Mouse (Mus musculus): ENCODE results near the gene Pycr2. TPM values are rescaled to one million over a fixed set of nuclear protein-coding genes. Genes with fewer than 3 reads are reported as not detected.

Pycr2 gene
- polyA plus RNA-seq (2012; ENCODE audit: low replicate concordance) = 61.5 and 129 TPM in 2 replicates

DNA sequence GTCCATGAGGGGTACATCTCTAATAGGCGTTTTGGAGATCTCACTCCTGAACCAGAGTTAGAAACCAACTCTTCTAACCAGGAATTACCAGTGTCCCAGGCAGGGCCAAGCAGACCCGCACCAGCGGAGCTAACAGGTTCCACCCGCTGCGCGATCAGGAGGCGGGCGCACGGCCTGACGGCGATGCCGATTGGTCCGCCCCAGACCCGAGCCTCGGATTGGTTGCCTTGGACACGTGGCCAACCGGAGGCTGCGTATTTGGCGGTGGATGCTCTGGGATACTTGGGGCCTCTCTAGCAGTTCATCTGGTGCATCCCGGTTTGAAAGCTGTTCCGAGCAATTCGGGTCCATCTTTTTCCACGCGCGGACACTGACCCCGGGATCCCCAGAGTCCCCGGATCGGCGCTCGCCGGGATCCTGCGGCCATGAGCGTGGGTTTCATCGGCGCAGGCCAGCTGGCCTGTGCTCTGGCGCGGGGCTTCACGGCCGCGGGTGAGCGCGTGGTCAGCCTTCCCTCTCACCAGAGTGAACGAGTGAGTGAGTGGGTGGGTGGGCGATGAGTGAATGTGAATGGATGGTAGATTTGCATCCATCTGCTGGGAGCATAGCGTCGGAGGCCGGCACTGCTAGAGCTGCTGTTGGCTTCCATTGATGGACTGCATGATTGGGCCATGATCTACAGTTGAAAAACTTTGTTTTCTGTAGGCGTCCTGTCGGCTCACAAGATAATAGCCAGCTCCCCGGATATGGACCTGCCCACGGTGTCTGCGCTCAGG is at the start of gene Pycr2:
Gene Pycr2 (plus strand): TSS at position 255 of the 776 bp plus-strand sequence.

DNA sequence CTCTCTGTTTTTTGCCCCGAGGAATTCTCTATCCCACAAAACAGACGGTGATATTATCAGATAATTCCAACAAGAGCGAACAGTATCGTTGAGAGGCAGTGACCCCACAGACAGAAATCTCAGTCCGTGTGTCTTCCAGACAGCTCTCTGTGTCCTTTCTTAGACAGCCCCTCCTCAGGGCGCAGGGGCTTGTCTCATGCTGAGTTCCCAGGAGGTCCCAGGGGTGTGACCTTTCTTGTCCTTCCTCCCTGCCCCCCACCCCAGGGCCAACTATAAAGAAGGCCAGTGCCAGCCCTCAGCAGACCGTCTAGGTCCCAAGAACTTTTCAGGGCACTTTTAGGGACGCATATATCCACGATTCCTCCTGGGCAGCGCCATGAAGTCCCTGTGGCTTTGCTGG is 11.3 kb upstream of the Pycr2 start, which contains the start of gene Lefty2:
Gene Lefty2 (plus strand): TSS at position 301 of the 400 bp plus-strand sequence.

DNA sequence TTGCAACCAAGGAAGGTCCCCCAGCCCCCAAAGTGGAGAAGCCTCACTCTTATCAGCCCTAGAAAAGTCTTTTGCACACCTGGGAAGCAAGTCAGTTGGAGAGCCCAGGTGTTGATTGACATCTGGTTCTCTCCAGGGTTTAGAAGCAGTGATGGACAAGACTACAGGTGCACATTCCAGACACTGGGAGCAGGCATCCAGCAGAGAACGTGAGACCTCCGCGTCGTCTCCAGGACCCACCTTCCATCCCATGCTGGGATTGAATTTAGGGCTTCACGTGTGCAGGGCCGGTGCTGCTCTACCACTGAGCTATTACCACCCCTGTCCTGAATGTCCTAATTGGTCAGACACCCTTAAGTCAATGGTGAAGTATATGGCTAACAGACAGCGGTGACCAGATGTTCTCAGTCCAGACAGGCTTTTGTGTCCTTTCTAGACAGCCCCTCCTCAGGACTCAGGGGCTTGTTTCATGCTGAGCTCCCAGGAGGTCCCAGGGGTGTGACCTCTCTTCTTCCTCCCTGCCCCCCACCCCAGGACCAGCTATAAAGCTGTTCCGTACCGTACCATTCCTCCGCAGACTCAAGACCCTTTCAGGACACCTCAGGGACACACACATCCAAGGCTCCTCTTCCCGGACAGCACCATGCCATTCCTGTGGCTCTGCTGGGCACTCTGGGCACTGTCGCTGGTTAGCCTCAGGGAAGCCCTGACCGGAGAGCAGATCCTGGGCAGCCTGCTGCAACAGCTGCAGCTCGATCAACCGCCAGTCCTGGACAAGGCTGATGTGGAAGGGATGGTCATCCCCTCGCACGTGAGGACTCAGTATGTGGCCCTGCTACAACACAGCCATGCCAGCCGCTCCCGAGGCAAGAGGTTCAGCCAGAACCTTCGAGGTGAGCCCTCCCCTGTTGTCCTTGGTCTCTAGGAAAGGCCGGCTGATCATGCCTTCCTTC is 30.6 kb downstream of the Pycr2 start, which contains the start of gene Lefty1:
Gene Lefty1 (plus strand): TSS at position 556 of the 953 bp plus-strand sequence.

DNA sequence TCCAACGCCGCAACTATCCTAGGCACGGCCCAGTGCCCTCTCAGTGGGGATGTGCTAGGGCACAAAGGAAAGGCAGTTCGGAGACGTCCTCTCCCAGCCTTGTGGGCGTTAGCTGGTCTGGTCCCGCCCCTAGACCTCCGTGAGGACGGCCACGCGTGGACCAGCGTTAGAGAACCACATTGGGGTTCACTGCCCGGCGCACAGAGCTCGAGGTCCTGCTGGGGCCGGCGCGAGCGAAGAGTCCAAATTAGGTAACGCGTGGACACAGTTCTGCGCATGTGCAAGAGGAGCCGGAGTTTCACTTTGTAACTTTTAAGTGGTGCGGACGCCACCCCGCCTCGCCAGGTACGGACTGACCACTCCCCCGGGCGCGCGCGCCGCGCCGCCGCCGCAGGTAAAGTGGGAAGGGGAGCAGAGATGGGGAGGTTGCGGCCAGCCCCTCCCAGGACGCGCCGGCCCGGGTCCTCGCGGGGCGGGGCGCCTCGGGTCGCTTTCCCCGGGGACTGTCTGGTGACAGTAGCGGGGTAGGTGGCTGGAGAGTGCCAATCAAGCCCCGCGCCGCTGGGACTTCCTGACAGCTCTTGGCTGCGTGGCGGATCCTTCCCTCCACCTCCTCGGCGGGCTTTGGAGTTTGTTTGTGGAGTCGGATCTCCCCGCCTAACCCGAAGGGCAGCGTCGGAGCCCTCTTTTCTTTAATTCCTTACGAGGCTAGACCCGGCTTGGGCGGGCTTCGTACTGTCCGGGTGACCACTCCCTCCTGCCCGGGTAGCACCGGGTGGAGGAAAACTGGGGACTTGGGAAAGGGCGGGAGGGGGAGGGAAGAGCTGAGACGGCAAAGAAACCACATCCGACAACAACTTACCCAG is 38.3 kb downstream of the Pycr2 start, which contains the start of gene Tmem63a:
Gene Tmem63a (plus strand): TSS at position 179 of the 866 bp plus-strand sequence.

Other genes starting within 250 kb of the Pycr2 start
- gene Mixl1, start 207.3 kb upstream of the Pycr2 start, polyA plus RNA-seq (2012; ENCODE audit: low replicate concordance) = not detected in 2 replicates
- gene Acbd3, start 178.2 kb upstream of the Pycr2 start, polyA plus RNA-seq (2012; ENCODE audit: low replicate concordance) = 8.9 and 11.8 TPM in 2 replicates
- gene H3f3a, start 90.3 kb upstream of the Pycr2 start, polyA plus RNA-seq (2012; ENCODE audit: low replicate concordance) = 93.5 and 1,384 TPM in 2 replicates
- gene Sde2, start 53.2 kb upstream of the Pycr2 start, polyA plus RNA-seq (2012; ENCODE audit: low replicate concordance) = 4.6 and 19.1 TPM in 2 replicates
- not detected in 2 replicates for gene Lefty2, start 11.2 kb upstream of the Pycr2 start, polyA plus RNA-seq (2012; ENCODE audit: low replicate concordance)
- gene Lefty1, start 30.7 kb downstream of the Pycr2 start, polyA plus RNA-seq (2012; ENCODE audit: low replicate concordance) = 5.4 and 12.9 TPM in 2 replicates
- gene Tmem63a, start 38.1 kb downstream of the Pycr2 start, polyA plus RNA-seq (2012; ENCODE audit: low replicate concordance) = 31.1 and 82.7 TPM in 2 replicates
- gene Ephx1, start 116.6 kb downstream of the Pycr2 start, polyA plus RNA-seq (2012; ENCODE audit: low replicate concordance) = 23.9 and 26.5 TPM in 2 replicates
- gene 9130409I23Rik, start 146.9 kb downstream of the Pycr2 start, polyA plus RNA-seq (2012; ENCODE audit: low replicate concordance) = not detected in 2 replicates
- 4.9 and 5.0 TPM in 2 replicates for gene Nvl, start 239.9 kb downstream of the Pycr2 start, polyA plus RNA-seq (2012; ENCODE audit: low replicate concordance)
- gene Cnih4, start 240.4 kb downstream of the Pycr2 start, polyA plus RNA-seq (2012; ENCODE audit: low replicate concordance) = 9.7 and 12.8 TPM in 2 replicates